Mouse (Mus musculus) heart, adult 2 months (tissue): ENCODE results near the gene Psma5.

Source experiments
- CTCF ChIP-seq: fragments of 200-600 bp; IDR thresholded peaks from 2 replicates; pipeline ENCODE4 v1.8.1; 2022; ENCODE audit warnings: antibody characterized with exemption, mild to moderate bottlenecking, moderate library complexity
- EP300 ChIP-seq: fragments of 200-500 bp; IDR thresholded peaks from 2 replicates; pipeline ENCODE4 v1.6.1; 2011; ENCODE audit warnings: low read depth, low read length, control low read depth; ENCODE audit not compliant: insufficient read depth
- POLR2A ChIP-seq: fragments of 200-500 bp; IDR thresholded peaks from 2 replicates; pipeline ENCODE4 v1.6.1; 2011; ENCODE audit warnings: mild to moderate bottlenecking, low read depth, low read length, control low read depth; ENCODE audit not compliant: insufficient read depth

- no peak for TF ChIP-seq POLR2A
- no peak for TF ChIP-seq CTCF
- no peak for TF ChIP-seq EP300
These were observed 41.2 kb downstream of the Psma5 start for GRCm38 (mm10) chr3:108297603-108298553.
